Mouse (Mus musculus): Measurements from ENCODE around the gene R3hdm2. TPM values are rescaled to one million over a fixed set of nuclear protein-coding genes. Genes with fewer than 3 reads are reported as not detected.

R3hdm2 gene
- total RNA-seq, 2 experiments from 2014 or later = 174 to 178 TPM

GRCm38 (mm10) chr10:127352766-127353165, 27.4 kb upstream of the R3hdm2 start:
- no peak for DNase-seq (ENCODE audit: low spot score in 2 of 2)

GRCm38 (mm10) chr10:127353909-127354895, 25.9 kb upstream of the R3hdm2 start, which contains the start of gene Inhbe:
Inhbe (minus strand) TSS chr10:127354411.
- DNase-seq (ENCODE audit: low spot score in 2 of 2) = peak in 1 of 2 experiments; percentile 33

- no peak for DNase-seq (ENCODE audit: low spot score in 2 of 2)
Observed at GRCm38 (mm10) chr10:127355336-127355735, 24.8 kb upstream of the R3hdm2 start.

- DNase-seq (ENCODE audit: low spot score in 2 of 2) = no peak
Observed at GRCm38 (mm10) chr10:127360714-127361113, 19.4 kb upstream of the R3hdm2 start.

- no peak for DNase-seq (ENCODE audit: low spot score in 2 of 2)
Observed at GRCm38 (mm10) chr10:127367116-127367515, 13.0 kb upstream of the R3hdm2 start.

DNA sequence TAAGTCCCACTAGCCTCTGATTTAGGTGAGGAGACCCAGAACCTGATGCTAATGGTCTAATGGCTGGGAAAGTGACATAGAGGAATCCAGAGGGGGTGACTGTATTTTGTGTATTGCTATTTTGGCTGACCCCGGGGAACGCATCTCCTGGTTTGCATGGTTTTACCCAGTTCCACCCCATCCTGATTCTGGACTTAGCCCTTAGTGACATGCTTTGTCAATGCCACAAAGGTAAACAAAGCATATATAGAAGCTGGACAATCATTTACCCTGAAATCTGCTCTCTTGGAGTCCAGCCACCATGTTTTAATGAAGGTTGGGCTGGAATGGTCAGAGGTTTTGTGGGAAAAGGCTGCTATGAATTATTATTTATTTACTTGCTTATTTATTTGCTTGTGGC, 11.9 kb upstream of the R3hdm2 start:
- no peak for DNase-seq (ENCODE audit: low spot score in 2 of 2)

- DNase-seq (ENCODE audit: low spot score in 2 of 2) = no peak
Observed at GRCm38 (mm10) chr10:127369834-127370820, 10.0 kb upstream of the R3hdm2 start, which contains the start of gene Inhbc. Inhbc (minus strand) TSS chr10:127370431.

GRCm38 (mm10) chr10:127371023-127371422, 9.1 kb upstream of the R3hdm2 start:
- no peak for DNase-seq (ENCODE audit: low spot score in 2 of 2)

DNA sequence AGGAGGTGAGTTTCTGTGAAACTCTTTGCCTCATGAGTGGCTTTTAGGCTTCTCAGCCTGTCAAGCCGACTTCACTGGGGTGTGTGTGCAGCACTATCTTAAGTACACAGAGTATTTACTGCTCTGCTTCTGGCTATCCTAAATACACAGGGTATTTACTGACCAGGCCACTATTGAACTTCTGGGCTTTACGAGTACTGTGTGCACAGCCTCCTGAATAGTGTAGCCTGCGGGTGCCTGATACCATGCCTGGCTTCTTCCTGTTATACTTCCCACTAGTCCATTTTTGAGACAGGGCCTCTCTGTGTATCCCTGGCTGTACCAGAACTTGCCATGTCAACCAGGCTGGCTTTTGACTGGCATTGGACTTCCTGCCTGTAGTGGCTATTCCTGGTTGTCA, 2.4 kb upstream of the R3hdm2 start:
- DNase-seq (ENCODE audit: low spot score in 2 of 2) = no peak

DNA sequence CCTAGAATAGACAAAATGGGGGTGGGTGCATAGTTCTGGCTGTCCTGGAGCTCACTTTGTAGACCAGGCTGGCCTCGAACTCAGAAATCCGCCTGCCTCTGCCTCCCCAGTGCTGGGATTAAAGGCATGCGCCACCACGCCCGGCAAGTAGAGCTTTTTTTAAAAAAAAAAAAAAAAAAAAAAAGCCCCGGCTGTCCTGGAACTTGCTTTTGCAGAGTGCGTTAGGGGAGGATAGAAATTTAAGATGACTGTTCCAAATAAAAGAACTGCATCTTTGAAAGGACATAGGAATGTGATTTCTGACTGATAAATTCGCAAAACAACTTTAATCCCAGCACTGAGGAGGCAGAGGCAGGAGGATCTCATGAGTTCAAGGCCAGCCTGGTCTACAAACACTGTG, 473 bp upstream of the R3hdm2 start:
- no peak for DNase-seq (ENCODE audit: low spot score in 2 of 2)

GRCm38 (mm10) chr10:127380767-127381742, 928 bp downstream of the R3hdm2 start:
- peak; percentile 47 to 71 for DNase-seq (ENCODE audit: low spot score in 2 of 2)

DNA sequence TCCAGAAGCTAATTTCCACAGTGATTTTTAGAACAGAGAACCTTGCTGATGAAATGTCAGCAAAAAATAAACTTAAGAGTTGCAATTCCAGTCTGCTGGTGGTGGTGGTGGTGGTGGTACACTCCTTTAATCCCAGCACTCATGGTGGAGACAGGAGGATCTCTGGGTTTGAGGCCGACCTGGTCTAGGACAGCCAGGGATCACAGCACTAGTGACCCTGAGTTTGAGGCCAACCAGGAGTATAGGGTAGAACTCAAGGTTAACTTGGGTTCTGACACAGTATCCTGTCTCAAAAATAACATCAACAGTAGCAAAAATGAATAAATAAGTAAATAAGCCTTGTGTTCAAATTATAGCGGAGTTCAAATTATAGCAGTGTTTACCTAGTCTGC, 1.6 kb downstream of the R3hdm2 start:
- DNase-seq (ENCODE audit: low spot score in 2 of 2) = no peak

DNA sequence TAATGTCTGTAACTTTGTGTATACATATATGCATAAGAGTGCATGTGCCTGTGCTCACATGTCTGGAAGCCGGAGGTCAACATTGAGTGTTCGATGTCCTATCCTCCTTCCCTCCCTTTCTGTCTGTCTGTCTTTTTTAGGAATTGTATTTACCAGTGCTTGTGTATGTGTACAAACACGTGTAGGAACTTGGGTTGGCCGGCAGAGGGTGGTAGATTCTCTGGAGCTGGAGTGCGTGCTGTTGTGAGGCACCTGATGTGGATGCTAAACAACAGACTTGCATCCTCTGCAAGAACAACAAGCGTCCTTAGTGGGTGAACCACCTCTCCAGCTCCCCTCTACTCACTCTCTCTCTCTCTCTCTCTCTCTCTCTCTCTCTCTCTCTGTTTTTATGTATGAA, 11.6 kb downstream of the R3hdm2 start:
- no peak for DNase-seq (ENCODE audit: low spot score in 2 of 2)

DNA sequence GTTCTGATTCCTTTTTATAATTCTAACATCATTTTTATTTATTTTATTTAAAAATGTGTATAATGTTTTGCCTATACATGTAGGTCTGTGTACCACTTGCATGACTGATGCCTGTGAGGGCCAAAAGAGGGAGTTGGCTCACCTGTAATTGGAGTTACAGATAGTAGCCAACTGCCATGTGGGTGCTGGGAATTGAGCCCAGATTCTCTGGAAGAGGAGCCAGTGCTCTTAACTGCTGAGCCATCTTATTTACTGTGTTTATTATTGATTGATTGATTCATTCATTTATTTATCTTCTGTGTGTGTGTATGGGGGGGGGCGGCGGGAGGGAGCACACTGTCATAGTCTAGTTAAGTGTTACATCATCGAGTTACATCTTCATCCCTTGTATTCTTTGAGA, 24.6 kb downstream of the R3hdm2 start:
- no peak for DNase-seq (ENCODE audit: low spot score in 2 of 2)

DNA sequence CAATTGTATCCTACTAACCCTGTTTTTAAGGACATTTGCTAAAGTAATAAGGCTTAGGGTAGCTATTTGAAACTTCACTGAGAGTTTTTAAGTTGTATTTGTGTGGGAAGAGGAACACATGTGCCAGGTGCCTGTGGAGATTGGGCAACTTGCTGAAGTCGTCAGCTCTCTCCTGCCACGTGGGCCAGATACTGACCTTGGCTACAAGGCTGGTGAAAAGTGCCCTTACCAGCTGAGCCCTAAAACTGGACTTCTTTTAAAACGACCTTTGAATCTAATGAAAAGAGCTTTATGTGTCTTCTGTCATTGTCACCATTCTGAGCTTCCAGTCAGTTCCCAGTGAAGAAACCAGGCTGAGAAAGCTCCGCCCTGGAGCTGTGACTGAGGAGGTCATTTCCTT, 27.3 kb downstream of the R3hdm2 start:
- no peak for DNase-seq (ENCODE audit: low spot score in 2 of 2)

DNA sequence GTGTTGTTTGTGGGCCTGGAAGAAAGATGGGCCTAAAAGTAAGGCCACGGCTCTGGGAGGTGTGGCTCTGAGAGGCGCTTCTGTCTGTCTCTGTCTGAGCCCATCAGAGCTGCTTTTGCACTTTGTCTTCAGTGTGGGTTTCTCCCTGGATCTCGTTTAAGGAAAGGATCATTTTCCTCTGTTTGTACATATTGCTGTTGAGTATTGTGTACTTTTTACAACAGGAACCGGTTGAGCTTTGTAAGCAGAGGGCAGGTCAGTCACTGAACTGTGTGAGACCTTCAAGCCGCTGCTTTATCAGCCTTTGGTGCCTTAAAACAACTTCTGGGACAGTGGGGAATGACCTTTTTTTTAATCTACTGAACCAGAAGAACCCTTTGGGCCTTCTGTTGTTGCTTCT, 32.0 kb downstream of the R3hdm2 start:
- DNase-seq (ENCODE audit: low spot score in 2 of 2) = no peak

- DNase-seq (ENCODE audit: low spot score in 2 of 2) = no peak
Observed at GRCm38 (mm10) chr10:127412776-127413175, 32.6 kb downstream of the R3hdm2 start.

DNA sequence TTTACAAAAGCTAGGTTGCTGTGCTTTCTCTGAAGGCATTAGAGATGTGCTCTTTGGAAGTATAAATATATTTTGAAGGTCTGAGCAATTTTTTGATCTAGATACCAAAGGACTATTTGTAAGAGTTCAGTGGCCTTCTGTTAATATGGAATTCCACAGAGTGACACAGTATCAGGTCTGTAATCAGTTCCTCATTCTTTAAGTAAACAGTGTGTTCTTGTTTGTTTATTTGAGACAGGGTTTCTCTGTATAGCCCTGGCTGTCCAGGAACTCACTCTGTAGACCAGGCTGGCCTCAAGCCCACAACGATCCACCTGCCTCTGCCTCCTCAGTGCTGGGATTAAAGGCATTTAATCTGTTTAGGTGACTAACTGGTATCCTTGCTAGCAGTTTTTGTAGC, 33.5 kb downstream of the R3hdm2 start:
- no peak for DNase-seq (ENCODE audit: low spot score in 2 of 2)

GRCm38 (mm10) chr10:127414141-127414540, 34.0 kb downstream of the R3hdm2 start:
- DNase-seq (ENCODE audit: low spot score in 2 of 2) = no peak

DNA sequence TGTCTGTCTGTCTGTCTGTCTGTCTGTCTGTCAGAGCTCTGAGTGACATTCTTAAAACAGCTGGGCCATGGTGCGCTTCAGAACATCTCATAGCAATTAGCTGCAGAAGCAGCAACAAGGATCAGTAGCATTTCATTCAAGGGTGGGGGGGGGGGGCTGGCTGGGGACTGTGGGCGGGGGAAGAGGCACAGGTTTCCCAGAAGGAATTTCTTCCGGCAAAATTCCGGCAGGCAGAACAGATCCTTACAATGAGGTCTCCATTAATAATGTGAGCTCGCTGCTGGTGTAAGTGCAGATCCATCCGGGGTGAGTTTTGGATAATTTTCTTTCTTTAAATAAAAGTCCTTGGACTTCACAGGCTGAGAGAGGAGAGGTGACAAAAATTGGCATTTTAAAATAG, 40.0 kb downstream of the R3hdm2 start:
- DNase-seq (ENCODE audit: low spot score in 2 of 2) = no peak

Data from layer of hippocampus, postnatal 10 days (tissue).